Mouse (Mus musculus) limb, embryonic 15.5 days (tissue): ENCODE data around the gene Dpm2. TPM values are rescaled to one million over a fixed set of nuclear protein-coding genes. Genes with fewer than 3 reads are reported as not detected.
A peak's percentile ranks its signal among the peaks of the same experiment; 100 is the strongest.

Source experiments
- ATAC-seq: fragments of 200-750 bp; cut with Nextera tagmentation; 2 replicates; pipeline ENCODE4 v1.8.0; 2017; ENCODE audit warnings: low read depth, moderate TSS enrichment; ENCODE audit not compliant: insufficient number of reproducible peaks, low FRiP score, low TSS enrichment
- H3K27ac ChIP-seq: fragments of 300-500 bp; sonication (generic); 2 replicates; pipeline ENCODE4 v1.5.1; 2015; ENCODE audit warnings: moderate library complexity, mild to moderate bottlenecking, inconsistent platforms
- H3K27me3 ChIP-seq: fragments of 300-500 bp; sonication (generic); 2 replicates; pipeline ENCODE4 v1.6.1; 2015; ENCODE audit warnings: inconsistent platforms
- H3K36me3 ChIP-seq: fragments of 300-500 bp; sonication (generic); 2 replicates; pipeline ENCODE4 v1.6.1; 2015; ENCODE audit warnings: inconsistent platforms
- H3K4me1 ChIP-seq: fragments of 300-500 bp; sonication (generic); 2 replicates; pipeline ENCODE4 v1.6.1; 2015; ENCODE audit warnings: inconsistent platforms
- H3K4me2 ChIP-seq: fragments of 300-500 bp; sonication (generic); 2 replicates; pipeline ENCODE4 v1.6.1; 2015; ENCODE audit warnings: mild to moderate bottlenecking, inconsistent platforms
- H3K4me3 ChIP-seq: fragments of 300-500 bp; sonication (generic); 2 replicates; pipeline ENCODE4 v1.5.1; 2015; ENCODE audit warnings: mild to moderate bottlenecking, inconsistent platforms
- H3K9ac ChIP-seq: fragments of 300-500 bp; sonication (generic); 2 replicates; pipeline ENCODE4 v1.6.1; 2015; ENCODE audit warnings: inconsistent platforms
- H3K9me3 ChIP-seq: fragments of 300-500 bp; sonication (generic); 2 replicates; pipeline ENCODE4 v1.6.1; 2016; ENCODE audit warnings: inconsistent platforms
- WGBS: fragments of 180-500 bp; shearing (Covaris S2); methylation state at CpG from one replicate; pipeline ENCODE4 v1.1.7; 2015; 5-methylcytosine and 5-hydroxymethylcytosine counted together
- polyA plus RNA-seq: library from polyadenylated mRNA; unstranded; fragments of >200 nt; fragmentation: Nextera tagmentation; extraction: Ambion mirVana; gene quantifications from 2 replicates; pipeline ENCODE4 v1.2.1, GENCODE M21; 2015

Dpm2 gene
- polyA plus RNA-seq, 1 experiment from 2014 or later: 117 TPM

- WGBS: under 1% methylated on average over 26 of the region's 26 CpGs
- no peak for ATAC-seq
- Histone ChIP-seq H3K9ac (no peak overlapping the region), H3K27ac (no peak overlapping the region), H3K27me3 (peaks cover 20% of the 10 kb centered on the region), H3K4me1 (peaks cover 37% of the 10 kb centered on the region), H3K9me3 (no peaks in the 10 kb centered on the region), H3K4me3 (peak overlapping the region; percentile 41), H3K4me2 (peak overlapping the region; percentile 94), H3K36me3 (peaks cover 18% of the 10 kb centered on the region)
Measured at GRCm38 (mm10) chr2:32574901-32575585, 4.4 kb downstream of the Dpm2 start.

GRCm38 (mm10) chr2:32575586-32576160, 5.0 kb downstream of the Dpm2 start, which contains the start of gene 9430097D07Rik:
Gene 9430097D07Rik (minus strand): TSS chr2:32575684.
- H3K9ac ChIP-seq: no peak within 1 kb of the TSS
- H3K9me3 ChIP-seq: no peaks in the 10 kb centered on the region
- H3K4me2 ChIP-seq: peak within 1 kb of the TSS; percentile 94
- peak within 1 kb of the TSS; percentile 41 for H3K4me3 ChIP-seq
- peaks cover 37% of the 10 kb centered on the region for H3K4me1 ChIP-seq
- peaks cover 18% of the 10 kb centered on the region for H3K36me3 ChIP-seq
- peaks cover 24% of the 10 kb centered on the region for H3K27me3 ChIP-seq
- no peak for ATAC-seq
- WGBS: 7% methylated on average over 28 of the region's 28 CpGs
- no peak within 1 kb of the TSS for H3K27ac ChIP-seq

- H3K4me2 ChIP-seq: no peak overlapping the region
- WGBS: 87% methylated on average over 9 of the region's 9 CpGs
Measured at GRCm38 (mm10) chr2:32576532-32576931, 5.9 kb downstream of the Dpm2 start.

GRCm38 (mm10) chr2:32578146-32579046, 7.7 kb downstream of the Dpm2 start:
- peaks cover 24% of the 10 kb centered on the region for H3K27me3 ChIP-seq
- H3K9me3 ChIP-seq: no peaks in the 10 kb centered on the region
- H3K36me3 ChIP-seq: peaks cover 4% of the 10 kb centered on the region
- no peak overlapping the region for H3K4me3 ChIP-seq
- no peak overlapping the region for H3K9ac ChIP-seq
- no peak for ATAC-seq
- H3K4me2 ChIP-seq: no peak overlapping the region
- WGBS: 30% methylated on average over 28 of the region's 30 CpGs
- H3K4me1 ChIP-seq: peaks cover 25% of the 10 kb centered on the region
- no peak overlapping the region for H3K27ac ChIP-seq

More at GRCm38 (mm10) chr2:32576532-32576931, 5.9 kb downstream of the Dpm2 start:
- ATAC-seq: no peak
- H3K4me3 ChIP-seq: no peak overlapping the region
- H3K9ac ChIP-seq: no peak overlapping the region
- H3K4me1 ChIP-seq: peaks cover 31% of the 10 kb centered on the region
- peaks cover 24% of the 10 kb centered on the region for H3K27me3 ChIP-seq
- H3K36me3 ChIP-seq: peaks cover 18% of the 10 kb centered on the region
- no peak overlapping the region for H3K27ac ChIP-seq
- H3K9me3 ChIP-seq: no peaks in the 10 kb centered on the region

GRCm38 (mm10) chr2:32581450-32582095, 10.9 kb downstream of the Dpm2 start:
- peaks cover 21% of the 10 kb centered on the region for H3K27me3 ChIP-seq
- no peaks in the 10 kb centered on the region for H3K9me3 ChIP-seq
- 0 out of 2 replicates have a peak overlapping the region, but pooled peaks have one; percentile 0 for H3K4me2 ChIP-seq
- H3K4me3 ChIP-seq: peak overlapping the region; percentile 13; the same call in 1 of the 2 replicates
- H3K9ac ChIP-seq: no peak overlapping the region
- H3K36me3 ChIP-seq: no peaks in the 10 kb centered on the region
- WGBS: 38% methylated on average over 19 of the region's 19 CpGs
- H3K27ac ChIP-seq: no peak overlapping the region
- H3K4me1 ChIP-seq: peaks cover 14% of the 10 kb centered on the region
- no peak for ATAC-seq

GRCm38 (mm10) chr2:32582830-32583799, 12.5 kb downstream of the Dpm2 start:
- whole genome bisulfite sequencing: 11% methylated on average over 37 of the region's 37 CpGs
- H3K9ac ChIP-seq: 0 out of 2 replicates have a peak overlapping the region, but pooled peaks have one; percentile 11

GRCm38 (mm10) chr2:32585149-32585714, 14.6 kb downstream of the Dpm2 start:
- WGBS: 86% methylated on average over 7 of the region's 7 CpGs

More at GRCm38 (mm10) chr2:32582830-32583799, 12.5 kb downstream of the Dpm2 start:
- Histone ChIP-seq H3K4me3 (peak overlapping the region; percentile 19), H3K27ac (no peak overlapping the region), H3K9me3 (no peaks in the 10 kb centered on the region), H3K4me1 (peaks cover 25% of the 10 kb centered on the region), H3K27me3 (peaks cover 15% of the 10 kb centered on the region), H3K4me2 (peak overlapping the region; percentile 41), H3K36me3 (no peaks in the 10 kb centered on the region)
- ATAC-seq: peak; percentile 50; the same call in 1 of the 2 replicates

GRCm38 (mm10) chr2:32586871-32587351, 16.3 kb downstream of the Dpm2 start, which contains the start of gene St6galnac4:
Gene St6galnac4 (plus strand): TSS chr2:32587095.
- Histone ChIP-seq H3K4me2 (peak within 1 kb of the TSS; percentile 66), H3K9me3 (no peaks in the 10 kb centered on the region), H3K27me3 (no peaks in the 10 kb centered on the region), H3K4me3 (peak within 1 kb of the TSS; percentile 56), H3K36me3 (peaks cover 3% of the 10 kb centered on the region; the same call in 1 of the 2 replicates), H3K4me1 (peaks cover 42% of the 10 kb centered on the region), H3K27ac (peak within 1 kb of the TSS; percentile 68; the same call in 1 of the 2 replicates), H3K9ac (peak within 1 kb of the TSS; percentile 52)
- peak; percentile 90 for ATAC-seq
- under 1% methylated on average over 38 of the region's 38 CpGs for WGBS

More at GRCm38 (mm10) chr2:32585149-32585714, 14.6 kb downstream of the Dpm2 start:
- Histone ChIP-seq H3K4me3 (no peak overlapping the region), H3K4me1 (peaks cover 37% of the 10 kb centered on the region), H3K36me3 (peaks cover 3% of the 10 kb centered on the region; the same call in 1 of the 2 replicates), H3K27ac (no peak overlapping the region), H3K9me3 (no peaks in the 10 kb centered on the region), H3K4me2 (no peak overlapping the region), H3K27me3 (0 out of 2 replicates have a peak, but pooled peaks cover 3% of the 10 kb centered on the region), H3K9ac (no peak overlapping the region)
- ATAC-seq: no peak

GRCm38 (mm10) chr2:32587731-32588321, 17.2 kb downstream of the Dpm2 start:
- H3K27ac ChIP-seq: peak overlapping the region; percentile 68; the same call in 1 of the 2 replicates
- H3K4me3 ChIP-seq: peak overlapping the region; percentile 56
- H3K4me2 ChIP-seq: peak overlapping the region; percentile 66
- H3K9ac ChIP-seq: peak overlapping the region; percentile 52
- WGBS: 21% methylated on average over 9 of the region's 9 CpGs
- ATAC-seq: no peak
- H3K4me1 ChIP-seq: peaks cover 42% of the 10 kb centered on the region
- peaks cover 3% of the 10 kb centered on the region; the same call in 1 of the 2 replicates for H3K36me3 ChIP-seq
- no peaks in the 10 kb centered on the region for H3K9me3 ChIP-seq
- no peaks in the 10 kb centered on the region for H3K27me3 ChIP-seq
